Mouse (Mus musculus) left cerebral cortex, postnatal 4 days (tissue): ENCODE measurements at regions not wholly inside any gene's neighbourhood (a gene's known extent, or its start where the extent isn't known, plus 50 kb on each side); places are given as distances from the start of the nearest gene placed in this dataset.
"Not testable (repeated sequence)": the region's sequence is repeated elsewhere in the genome, so short reads cannot be mapped to it uniquely, and the experiment has no call there.

ENCODE experiments used
- DNase-seq: peaks from one replicate; pipeline ENCODE4 v3.0.0-alpha.2; 2022
- intact Hi-C: fragments of 180-260 bp; cut with DNase I; formaldehyde crosslinking; loops from one replicate; pipeline ENCODE4 v1.15.1; 2025

- DNase-seq = peak; percentile 10
- intact Hi-C loops = loop anchor here (5.0 kb wide), 1 partner anchor 1048 kb away; no protein-coding TSS in a partner anchor
Observed at GRCm38 (mm10) chr17:58820588-58821195, 170.5 kb downstream of the Pdzph1 start.

GRCm38 (mm10) chr17:58819339-58819738 is 171.8 kb downstream of the Pdzph1 start:
- intact Hi-C loops = no loop called here

GRCm38 (mm10) chr17:58775451-58775850 is 215.7 kb downstream of the Pdzph1 start:
- intact Hi-C loops, DNase-seq: not testable (repeated sequence)

More at GRCm38 (mm10) chr17:58819339-58819738, 171.8 kb downstream of the Pdzph1 start:
- DNase-seq = no peak

- DNase-seq = no peak
- intact Hi-C loops = no loop called here
Observed at GRCm38 (mm10) chr17:58773595-58773994, 217.6 kb downstream of the Pdzph1 start.

DNA sequence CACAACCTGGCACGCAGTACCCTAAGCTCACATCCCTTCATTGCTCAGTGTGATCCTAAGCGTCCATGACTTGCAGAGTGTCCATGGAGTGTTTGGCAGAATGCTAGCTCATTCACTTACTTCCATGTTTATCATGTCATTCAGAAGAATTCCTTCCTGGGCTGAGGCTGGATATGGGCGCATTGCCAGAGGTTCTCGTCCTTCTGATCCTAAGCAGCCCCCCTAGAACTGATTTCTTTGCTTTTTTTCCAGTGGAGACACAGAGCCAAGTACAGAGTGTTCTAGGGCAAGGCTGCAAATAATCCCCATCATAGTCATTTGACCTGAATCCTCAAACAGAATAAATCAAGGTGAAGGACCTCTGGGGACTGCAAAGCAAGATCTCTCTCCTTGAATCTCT is 226.0 kb downstream of the Pdzph1 start:
- intact Hi-C loops = no loop called here
- DNase-seq = peak; percentile 9

- intact Hi-C loops = no loop called here
- DNase-seq = peak; percentile 84
Observed at GRCm38 (mm10) chr17:58749000-58749399, 242.2 kb downstream of the Pdzph1 start.

GRCm38 (mm10) chr17:58748264-58748663 is 242.9 kb downstream of the Pdzph1 start:
- intact Hi-C loops = no loop called here
- no peak for DNase-seq

GRCm38 (mm10) chr17:58710748-58711478 is 280.3 kb downstream of the Pdzph1 start:
- intact Hi-C loops = no loop called here
- no peak for DNase-seq

- DNase-seq = no peak
- intact Hi-C loops = no loop called here
Observed at GRCm38 (mm10) chr17:58690211-58690610, 301.0 kb downstream of the Pdzph1 start.

GRCm38 (mm10) chr17:58672291-58672690 is 318.9 kb downstream of the Pdzph1 start:
- DNase-seq = no peak
- intact Hi-C loops = no loop called here

GRCm38 (mm10) chr17:58668036-58668435 is 323.1 kb downstream of the Pdzph1 start:
- no peak for DNase-seq
- intact Hi-C loops = no loop called here

DNA sequence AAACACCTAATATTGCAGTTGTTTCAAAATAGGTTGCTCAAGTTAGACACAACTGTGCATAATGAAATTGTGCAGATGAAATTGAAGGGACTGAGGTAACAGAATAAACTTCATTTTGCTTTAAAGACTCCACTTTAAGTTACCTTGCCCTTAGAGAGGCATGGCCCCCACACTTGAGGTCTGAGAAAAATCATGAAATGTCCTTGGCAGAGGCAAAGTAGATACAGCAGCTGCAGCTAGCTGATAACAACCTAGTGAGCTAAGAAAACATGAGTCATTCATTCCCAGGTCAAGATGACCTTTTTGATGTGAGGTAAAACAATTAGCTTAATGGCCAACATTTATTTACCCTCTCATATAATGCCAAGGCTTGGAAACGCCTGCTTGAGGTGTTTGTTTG is 347.4 kb downstream of the Pdzph1 start:
- intact Hi-C loops = no loop called here
- no peak for DNase-seq

GRCm38 (mm10) chr17:58642273-58642672 is 348.9 kb downstream of the Pdzph1 start:
- no peak for DNase-seq
- intact Hi-C loops = no loop called here

DNA sequence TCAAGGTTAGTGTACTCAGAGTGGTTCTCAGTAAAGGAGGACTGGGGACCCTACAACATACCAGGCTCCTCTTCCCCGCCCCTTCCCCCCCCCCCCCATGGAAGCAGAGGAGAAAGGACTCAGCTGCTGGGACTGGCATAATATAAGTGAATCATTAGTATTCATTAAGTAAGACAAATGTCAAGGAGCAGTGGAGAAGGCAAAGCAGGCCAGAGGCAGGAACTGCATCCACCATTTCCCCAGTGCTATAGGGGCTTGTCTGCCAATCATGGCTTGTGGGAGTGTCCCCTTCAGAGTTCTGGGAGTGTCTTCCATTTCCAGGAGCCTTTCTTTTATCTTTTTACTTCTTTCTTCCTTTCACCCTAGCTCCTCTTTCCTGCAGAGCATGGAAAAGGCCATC is 392.3 kb downstream of the Pdzph1 start:
- no peak for DNase-seq
- intact Hi-C loops = no loop called here

DNA sequence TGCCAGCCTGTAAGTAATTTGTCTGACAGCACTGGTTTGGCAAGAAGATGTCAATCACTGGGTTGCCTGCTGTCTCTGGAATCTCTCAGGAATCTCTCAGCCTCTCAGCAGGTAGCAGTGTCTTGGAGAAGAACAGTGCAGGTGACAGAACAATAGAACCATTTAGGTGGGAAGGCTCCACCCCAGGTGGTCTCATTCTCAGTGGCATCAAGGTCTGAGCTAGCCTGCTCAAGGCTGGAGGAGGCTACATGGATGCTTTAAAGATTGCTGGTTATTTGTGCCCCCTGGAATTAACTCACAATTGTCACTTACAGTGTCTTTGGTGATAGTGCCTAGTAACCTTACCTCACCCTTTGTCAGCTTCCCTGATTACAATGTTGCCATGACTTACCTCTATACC is 394.5 kb downstream of the Pdzph1 start:
- intact Hi-C loops = no loop called here
- no peak for DNase-seq

- DNase-seq = peak; percentile 5
- intact Hi-C loops = loop anchor here (5.0 to 10.0 kb wide), 2 partner anchors 319 to 813 kb away; no protein-coding TSS in a partner anchor
Observed at GRCm38 (mm10) chr17:58587946-58588345, 403.2 kb downstream of the Pdzph1 start.

DNA sequence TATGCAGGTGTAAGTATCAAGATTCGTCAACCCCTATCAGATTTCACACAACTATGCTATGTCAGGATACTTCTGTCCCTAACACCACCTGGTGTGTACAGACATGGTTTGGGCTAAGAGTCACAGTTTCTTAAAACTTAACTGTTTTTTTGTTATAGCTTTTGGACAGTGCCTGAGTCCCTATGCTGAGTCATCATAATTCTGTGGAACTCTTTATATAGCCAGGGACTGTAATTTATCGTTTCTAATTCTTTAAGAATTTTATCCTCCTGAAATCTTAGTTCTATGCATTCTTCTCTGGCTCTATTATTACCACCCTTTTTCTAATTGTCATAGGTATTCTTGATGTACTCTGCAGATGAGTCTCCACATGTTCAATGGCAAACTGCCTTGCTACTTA is 418.3 kb downstream of the Pdzph1 start:
- intact Hi-C loops = no loop called here
- DNase-seq = no peak
